Mouse (Mus musculus) retina, postnatal 1 day (tissue): Measurements from ENCODE around the gene Hdlbp.
"Not testable (repeated sequence)": the region's sequence is repeated elsewhere in the genome, so short reads cannot be mapped to it uniquely, and the experiment has no call there.

Experiments used
- DNase-seq: peaks from one replicate; pipeline ENCODE4 v3.0.0-alpha.2; 2012

Gene Hdlbp

DNA sequence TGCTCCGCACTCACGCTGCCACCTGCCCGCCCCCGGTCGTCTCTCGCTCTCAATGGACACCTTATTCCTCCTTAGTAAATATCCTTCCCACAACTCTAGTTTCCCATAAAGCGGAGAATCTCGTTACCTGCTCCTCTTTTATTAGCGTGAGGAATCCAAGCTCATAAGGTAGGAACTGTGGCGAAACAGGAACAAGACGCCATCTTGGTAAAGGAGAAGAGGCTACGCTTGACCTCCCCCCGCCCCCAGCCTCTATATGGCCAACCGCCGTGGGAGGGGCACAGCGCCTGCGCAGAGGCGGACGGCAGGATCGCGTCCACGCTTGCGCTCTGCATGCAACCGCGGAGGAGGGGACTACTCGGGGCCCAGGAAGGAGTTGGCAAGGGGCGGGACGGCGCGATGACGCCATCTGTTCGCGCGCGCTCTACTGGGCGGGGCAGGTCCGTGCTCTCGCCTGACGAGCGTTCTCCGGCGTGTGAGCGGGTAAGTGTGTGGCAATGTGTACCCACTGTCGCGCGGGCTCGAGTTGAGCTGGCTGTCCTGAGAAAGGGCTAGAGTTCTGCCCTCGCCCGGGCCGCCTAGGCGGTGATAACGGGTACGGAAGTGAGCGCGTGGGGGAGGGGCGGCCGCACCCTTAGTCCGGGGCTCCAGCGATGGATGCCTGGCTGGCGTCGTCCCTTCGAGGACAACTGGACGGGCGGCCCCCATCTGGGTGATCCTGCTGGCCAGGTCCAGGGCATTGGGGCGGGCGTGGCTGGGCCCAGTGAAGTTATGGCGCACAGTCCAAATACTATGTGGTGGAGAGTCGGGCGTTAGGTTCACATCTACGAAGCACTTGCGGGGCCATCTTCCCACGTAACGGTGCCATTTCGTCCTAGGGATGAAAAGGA, at the start of gene Hdlbp:
Gene Hdlbp, minus strand, starts transcription at position 230 of the 890 bp plus-strand sequence.
- peak; percentile 100 for DNase-seq

- DNase-seq = no peak
Measured at GRCm38 (mm10) chr1:93522325-93522724, 43.7 kb upstream of the Hdlbp start.

GRCm38 (mm10) chr1:93521491-93521890, 42.9 kb upstream of the Hdlbp start:
- DNase-seq = no peak

DNA sequence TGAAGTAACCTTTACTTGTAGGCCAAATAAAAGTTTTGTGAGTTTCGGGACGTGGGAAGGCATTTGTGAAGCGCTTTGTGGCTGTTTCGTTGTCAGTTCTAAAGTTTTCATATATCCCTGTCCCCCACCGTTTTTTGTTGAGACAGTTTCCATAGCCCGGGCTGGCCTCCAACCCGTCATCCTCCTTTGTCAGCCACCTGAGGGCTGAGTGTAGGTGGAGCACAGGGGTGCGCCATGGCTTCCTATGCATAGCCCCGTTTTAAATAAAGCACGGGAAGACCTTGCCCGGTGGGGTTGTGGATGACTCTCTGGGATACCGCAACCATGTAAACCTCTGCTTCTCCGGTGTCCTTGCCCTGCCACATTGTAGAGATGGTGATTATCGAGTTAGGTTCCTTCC, 34.6 kb upstream of the Hdlbp start:
- DNase-seq = no peak

DNA sequence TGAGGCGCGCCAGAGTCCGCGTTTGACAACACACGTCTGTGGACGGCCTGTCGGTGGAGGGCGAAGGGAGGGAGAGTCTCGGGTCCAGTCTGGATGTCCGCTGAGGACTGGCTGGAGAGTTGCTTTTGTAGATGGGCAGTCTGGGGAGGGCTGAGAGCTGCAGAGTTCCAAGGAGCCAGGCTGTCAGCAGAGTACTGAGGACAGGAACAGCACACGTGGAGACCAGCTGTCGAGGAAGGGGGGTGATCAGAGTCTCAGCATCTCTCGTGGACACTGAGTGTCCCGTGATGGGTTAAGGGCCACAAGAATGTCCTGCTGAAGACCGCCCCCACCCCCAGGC, 33.7 kb upstream of the Hdlbp start:
- no peak for DNase-seq

DNA sequence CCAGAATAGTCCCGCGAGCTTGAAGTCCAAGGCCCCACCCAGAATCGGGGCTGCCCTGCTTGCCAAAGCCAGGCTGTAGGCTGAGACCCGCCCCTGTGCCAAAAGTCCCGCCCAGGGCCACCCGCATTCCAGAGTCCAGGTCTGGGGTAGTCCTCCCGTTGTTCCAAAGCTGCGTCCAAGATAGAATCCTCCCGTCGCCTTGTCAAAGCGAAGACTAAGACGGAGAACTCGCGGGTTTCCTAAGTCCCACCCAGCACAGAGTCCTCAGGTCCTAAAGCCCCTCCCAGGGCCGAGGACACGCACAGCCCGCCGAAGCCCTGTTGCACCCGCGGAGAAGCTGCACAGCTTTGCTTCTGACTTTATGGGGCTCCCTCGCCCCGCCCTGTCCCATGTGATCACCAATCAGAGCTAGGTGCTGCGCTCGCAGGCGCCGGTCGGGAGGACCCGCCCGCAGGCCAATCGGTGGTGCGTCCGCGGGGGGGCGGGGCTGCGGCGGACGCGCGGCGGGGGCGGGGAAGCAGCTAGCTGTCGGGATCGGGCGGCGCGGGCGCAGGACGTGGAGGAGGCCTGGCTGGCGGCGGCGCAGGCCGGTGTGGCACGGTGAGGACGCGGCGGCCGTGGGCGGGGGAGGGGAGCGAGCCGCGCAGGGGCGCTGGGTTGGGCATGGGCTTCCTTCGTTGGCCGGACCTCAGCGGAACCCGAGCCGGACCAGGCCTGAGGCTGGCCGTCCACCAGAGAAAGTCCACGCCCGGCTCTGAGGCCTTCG, 33.2 kb upstream of the Hdlbp start, which contains the start of gene Farp2:
Gene Farp2, plus strand, starts transcription at position 495 of the 766 bp plus-strand sequence.
- DNase-seq = peak; percentile 95

DNA sequence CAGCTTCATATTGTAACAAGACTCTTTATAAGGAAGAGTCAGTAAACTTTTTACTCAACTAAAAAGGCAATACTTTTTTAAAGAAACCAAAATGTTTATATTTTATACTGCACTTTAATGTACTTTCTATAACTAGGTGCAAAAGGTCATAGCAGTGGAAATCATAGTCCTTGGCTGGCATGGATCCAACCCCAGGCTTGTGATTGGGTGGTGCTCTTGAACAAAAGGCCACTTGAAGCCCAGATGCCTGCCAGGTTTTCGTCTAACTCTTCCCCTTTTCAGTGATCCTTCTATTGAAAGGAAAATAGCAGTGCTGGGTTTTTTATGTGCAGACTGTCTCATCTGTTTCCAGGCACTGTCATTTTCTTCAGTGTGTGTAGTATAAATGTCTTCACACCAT, 30.0 kb upstream of the Hdlbp start:
- DNase-seq = not testable (repeated sequence)

GRCm38 (mm10) chr1:93506944-93507676, 28.5 kb upstream of the Hdlbp start:
- DNase-seq = peak; percentile 81

DNA sequence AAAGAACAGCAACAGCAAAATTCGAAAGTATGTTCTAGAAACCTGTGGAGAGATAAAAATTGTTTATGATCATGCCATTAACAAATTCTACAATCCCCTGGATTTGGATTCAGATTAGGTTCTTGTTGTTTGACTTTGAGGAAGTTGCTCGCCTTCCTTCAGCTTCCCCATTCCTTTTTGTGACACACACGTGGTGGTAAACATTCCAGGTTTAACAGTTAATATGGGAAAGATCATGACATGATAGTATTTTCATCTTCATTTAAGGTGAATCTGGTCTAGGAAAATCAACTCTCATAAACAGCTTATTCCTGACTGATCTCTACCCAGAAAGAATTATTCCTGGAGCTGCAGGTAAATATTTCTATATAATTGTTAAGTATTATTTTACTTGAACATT, 16.7 kb upstream of the Hdlbp start:
- no peak for DNase-seq

GRCm38 (mm10) chr1:93486302-93486701, 7.7 kb upstream of the Hdlbp start:
- not testable (repeated sequence) for DNase-seq

DNA sequence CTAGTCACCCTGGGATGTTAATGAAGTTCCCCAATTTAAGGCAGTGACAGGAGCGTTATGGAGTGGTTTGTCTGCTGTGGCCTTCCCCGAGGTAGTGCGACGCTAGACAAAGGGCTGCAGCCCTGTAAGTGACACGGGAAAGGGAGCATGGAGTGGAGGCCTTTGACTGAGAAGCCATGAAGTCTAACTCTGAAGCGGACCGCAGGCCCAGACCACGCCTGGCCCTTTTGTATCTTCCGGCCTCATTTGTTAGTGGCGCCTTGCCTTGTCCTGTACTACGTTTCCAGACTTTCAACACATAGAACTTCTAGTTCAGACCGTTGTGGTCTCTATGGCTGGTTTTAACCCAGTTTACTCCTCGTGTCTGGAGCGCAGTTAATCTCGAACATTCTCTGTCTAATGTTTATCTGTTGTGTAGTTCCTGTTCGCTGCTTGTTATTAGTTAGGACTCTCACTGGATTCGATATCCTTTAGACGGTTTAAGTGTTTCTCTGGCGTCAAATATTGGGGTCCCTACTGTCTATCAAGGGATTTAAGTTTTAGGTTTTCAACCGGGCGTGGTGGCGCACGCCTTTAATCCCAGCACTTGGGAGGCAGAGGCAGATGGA, 965 bp upstream of the Hdlbp start:
- no peak for DNase-seq

DNA sequence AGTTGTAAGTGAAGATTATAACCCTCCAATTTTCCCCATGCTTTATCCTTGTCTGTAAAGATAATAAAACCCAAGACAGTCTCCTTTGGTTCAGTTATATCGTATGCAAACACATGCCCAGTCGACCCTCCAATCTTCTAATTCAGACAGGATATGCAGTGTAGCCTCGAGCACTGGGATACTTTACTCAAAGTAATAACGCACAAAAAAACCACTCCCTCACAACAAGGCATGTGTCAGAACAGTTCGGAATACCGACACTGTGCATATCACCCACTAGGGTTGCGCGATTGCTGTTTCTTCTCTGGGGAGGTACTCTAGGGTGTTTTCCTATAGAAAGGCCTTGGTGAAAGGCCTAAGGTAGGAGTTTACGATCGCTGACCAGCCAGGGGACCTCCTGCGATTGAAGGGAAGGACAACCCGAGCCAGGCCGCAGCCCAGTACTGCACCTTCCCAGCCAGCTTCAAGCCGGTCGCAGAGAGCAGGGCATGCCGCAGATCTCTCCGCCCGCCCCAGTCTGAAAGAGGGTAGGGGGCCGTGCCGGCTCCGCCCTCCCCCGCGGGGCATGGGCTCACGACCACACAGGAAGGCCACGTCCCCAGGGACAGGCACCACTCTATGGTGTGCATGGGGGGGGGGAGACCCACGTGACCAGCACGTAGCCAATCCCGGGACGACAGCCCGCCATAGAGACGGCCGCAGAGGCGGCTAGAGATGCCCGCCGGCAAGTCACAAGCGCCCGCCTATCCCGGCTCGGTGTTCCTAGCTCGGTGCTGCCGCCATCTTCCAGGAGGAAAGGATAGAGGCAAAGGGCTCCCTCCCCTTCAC, 643 bp downstream of the Hdlbp start:
- DNase-seq = peak; percentile 99

- DNase-seq = no peak
Measured at GRCm38 (mm10) chr1:93475694-93476093, 2.9 kb downstream of the Hdlbp start.

DNA sequence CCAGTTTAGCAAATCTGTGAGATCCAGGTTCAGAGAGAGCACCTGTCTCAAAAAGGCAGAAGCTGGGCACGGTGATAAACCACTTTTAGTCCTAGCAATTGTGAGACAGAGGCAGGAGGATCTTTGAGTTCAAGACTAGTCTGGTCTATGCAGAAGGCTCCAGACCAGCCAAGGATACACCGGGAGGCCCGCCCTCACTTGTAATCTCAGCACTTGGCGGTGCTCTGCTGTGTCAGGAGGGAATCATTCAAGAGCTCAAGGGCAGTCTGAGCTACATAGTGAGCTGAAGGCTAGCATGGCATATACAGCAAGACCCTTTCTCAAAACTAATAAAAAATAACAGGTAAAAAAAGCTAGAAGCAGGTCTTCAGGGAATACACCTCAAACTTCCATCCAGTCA, 10.0 kb downstream of the Hdlbp start:
- no peak for DNase-seq

DNA sequence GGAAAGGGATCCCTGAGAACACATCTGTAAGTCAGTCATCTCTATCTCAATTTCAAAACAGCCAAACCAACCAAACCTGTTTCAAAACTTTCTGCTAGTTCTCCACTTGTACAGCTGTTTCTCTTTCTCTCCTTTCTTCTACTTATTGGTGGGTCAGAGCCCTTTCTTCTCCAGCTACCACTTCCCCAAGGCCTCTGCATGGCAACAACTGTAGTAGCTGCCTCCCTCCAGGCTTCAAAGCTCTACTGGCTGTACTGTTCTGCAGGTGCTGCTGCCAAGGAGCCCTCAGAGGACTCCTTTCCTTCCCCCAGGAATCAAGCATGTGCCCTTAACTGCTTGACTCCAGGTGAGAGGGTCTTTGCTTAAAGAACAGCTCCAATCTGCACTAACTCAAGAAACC, 12.9 kb downstream of the Hdlbp start:
- DNase-seq = no peak

DNA sequence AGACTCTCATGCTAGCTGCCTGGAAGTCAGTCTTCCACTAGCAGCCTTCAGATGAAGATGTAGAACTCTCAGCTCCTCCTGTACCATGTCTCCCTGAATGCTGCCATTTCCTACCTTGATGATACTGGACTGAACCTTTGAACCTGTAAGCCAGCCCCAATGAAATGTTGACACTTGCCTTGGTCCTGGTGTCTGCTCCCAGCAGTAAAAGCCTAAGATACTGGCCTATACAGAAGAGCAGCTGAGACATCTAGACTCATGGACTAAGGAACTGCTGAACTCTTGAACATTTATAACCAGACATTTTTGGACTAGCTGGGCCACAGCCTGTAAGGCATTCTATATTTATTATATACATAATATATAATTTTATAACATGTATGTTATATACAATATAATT, 13.5 kb downstream of the Hdlbp start:
- no peak for DNase-seq

GRCm38 (mm10) chr1:93459101-93459500, 19.5 kb downstream of the Hdlbp start:
- peak; percentile 11 for DNase-seq

- DNase-seq = no peak
Measured at GRCm38 (mm10) chr1:93458357-93458756, 20.3 kb downstream of the Hdlbp start.

- DNase-seq = no peak
Measured at GRCm38 (mm10) chr1:93453721-93454255, 24.8 kb downstream of the Hdlbp start.

DNA sequence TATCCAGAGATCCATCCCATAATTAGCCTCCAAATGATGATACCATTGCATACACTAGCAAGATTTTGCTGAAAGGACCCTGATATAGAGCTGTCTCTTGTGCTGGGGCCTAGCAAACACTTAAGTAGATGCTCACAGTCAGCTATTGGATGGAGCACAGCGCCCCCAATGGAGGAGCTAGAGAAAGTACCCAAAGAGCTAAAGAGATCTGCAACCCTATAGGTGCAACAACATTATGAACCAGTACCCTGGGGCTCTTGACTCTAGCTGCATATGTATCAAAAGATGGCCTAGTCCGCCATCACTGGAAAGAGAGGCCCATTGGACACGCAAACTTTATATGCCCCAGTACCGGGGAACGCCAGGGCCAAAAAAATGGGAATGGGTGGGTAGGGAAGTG, 28.5 kb downstream of the Hdlbp start:
- not testable (repeated sequence) for DNase-seq

GRCm38 (mm10) chr1:93445822-93446162, 32.8 kb downstream of the Hdlbp start:
- no peak for DNase-seq
